ENCODE assay signal across 4 mouse cellular contexts in the genomic region with DNA sequence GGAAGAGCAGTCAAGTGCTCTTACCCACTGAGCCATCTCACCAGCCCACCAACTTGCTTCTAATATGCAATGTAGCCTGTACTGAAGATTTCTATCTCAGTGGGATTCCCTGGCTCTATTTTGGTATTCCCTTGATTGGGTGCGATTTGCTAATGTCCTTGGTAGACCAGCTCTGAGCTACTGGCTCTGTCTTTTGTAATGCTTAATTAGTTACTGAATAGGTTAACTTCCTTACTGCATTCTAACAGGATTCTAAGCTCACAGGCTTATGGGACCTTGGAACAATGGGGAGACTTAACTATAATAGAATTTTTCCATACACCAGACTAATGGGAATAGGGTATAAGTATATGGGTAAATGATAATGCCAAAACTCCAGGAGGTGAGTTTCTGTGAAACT.
DNase-seq lines count a peak whose midpoint lies in the region.

No protein-coding gene starts in this region.

- DNase-seq in ES-CJ7 (ENCODE audit: low read depth, low spot score) (peak; percentile 66), R1 (ENCODE audit: low read depth, low spot score) (peak; percentile 78), ZHBTc4 (ENCODE audit: low read depth, low spot score) (peak; percentile 60)
- peak; percentile 41 for DNase-seq in heart, adult 11 months

Comparison
In these comparisons a context has a peak if more than half of its experiments do, and no peak if none do; other contexts are left out.
1. Peak in every context shown above with its lines: DNase-seq.